Mouse (Mus musculus) adrenal gland, adult (tissue): ENCODE measurements at regions not wholly inside any gene's neighbourhood (a gene's known extent, or its start where the extent isn't known, plus 50 kb on each side); places are given as distances from the start of the nearest gene placed in this dataset.

Source experiments
- DNase-seq, 2 experiments: peaks; one replicate each; pipeline ENCODE4 v3.0.0; 2022 to 2023; ENCODE audit warnings: low spot score in 1 of 2; ENCODE audit not compliant: inconsistent age in 2 of 2

GRCm38 (mm10) chr1:15155046-15155445, 938.1 kb downstream of the 4930444P10Rik start:
- no peak for DNase-seq

DNA sequence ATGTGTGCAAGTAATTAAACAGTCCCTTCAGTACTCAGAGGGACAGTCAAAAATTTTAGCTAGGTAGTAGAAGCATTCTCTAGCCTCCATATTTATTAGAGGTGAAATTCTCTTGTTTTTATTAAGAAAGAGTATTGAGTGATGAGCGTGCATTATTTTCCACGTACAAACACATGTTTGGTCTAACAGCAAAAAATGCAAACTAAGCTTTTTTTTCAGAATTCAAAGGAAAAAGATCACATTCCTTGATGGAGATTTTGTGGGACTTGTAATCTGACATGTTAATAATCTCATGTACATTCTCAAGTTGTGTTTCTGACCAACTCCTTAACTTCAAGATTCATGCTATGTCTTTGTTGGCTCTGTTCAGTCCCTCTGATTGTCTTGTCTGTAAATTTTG, 939.2 kb downstream of the 4930444P10Rik start:
- DNase-seq = no peak

DNA sequence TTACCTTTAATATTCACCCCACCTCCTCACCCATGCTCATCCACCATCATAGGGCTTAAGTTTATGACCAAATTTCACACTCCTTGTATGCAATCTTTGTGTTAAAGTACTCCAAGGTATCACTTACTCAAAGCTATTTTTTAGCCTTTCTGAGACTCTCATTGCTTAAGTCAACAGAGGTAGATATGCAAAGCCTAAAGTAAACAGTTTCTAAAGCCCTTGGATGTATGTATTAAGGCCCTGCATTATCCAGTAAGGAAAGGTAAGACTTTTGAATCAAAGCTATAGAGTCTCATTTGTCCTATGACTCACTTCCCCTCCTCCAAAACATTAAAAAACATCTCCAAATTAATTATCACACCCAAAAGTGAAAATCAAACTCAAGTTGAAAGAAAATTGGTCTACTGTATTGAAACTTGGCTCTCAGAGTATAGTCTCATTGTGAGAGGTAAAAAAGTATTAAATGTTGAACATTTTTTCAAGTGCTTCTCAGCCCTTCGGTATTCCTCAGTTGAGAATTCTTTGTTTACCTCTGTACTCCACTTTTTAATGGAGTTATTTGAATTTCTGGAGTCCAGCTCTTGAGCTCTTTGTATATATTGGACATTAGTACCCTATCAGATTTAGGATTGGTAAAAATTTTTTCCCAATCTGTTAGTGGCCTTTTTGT, 949.1 kb downstream of the 4930444P10Rik start:
- DNase-seq = no peak

- DNase-seq = peak in 1 of 2 experiments; percentile 25
Observed at GRCm38 (mm10) chr1:15118462-15118861, 974.7 kb downstream of the 4930444P10Rik start.

GRCm38 (mm10) chr1:15111420-15111819, 981.7 kb downstream of the 4930444P10Rik start:
- no peak for DNase-seq

DNA sequence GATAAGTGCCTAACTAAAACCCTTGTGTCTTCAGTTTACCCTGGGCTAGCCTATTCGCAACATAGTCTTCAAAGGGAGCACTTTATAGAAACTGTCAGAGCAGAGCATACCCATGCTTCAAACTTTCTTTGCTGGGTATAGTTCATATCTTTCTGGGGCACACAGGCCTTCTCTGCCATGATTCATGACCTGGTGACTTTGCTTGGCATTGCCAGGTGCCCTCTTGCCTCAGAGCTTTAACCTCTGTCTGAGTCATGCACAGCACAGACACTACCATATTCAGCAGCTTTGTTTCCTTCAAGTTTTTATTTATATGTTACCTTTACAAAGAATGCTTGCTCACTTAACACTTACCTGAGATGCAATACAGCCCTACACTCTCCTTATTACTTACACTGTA, 1022.8 kb downstream of the 4930444P10Rik start:
- DNase-seq = peak; percentile 47 to 84

- no peak for DNase-seq
Observed at GRCm38 (mm10) chr1:15034047-15034446, 1059.1 kb downstream of the 4930444P10Rik start.

DNA sequence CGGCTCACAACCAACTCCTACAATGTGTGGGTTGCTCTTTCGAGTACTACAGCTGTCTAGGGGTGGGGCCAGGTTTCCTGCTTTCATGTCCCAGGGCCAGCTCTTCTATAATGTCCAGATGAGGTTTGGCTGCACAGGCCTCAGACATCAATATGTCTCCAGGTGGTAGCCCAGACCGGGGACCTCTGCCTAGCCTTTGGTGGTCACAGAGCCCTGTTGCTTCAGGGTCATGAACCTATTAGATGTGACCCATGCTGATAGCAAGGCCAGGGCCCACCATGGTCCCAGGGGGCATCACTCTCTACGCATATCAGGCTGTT, 1074.7 kb downstream of the 4930444P10Rik start:
- DNase-seq = no peak

DNA sequence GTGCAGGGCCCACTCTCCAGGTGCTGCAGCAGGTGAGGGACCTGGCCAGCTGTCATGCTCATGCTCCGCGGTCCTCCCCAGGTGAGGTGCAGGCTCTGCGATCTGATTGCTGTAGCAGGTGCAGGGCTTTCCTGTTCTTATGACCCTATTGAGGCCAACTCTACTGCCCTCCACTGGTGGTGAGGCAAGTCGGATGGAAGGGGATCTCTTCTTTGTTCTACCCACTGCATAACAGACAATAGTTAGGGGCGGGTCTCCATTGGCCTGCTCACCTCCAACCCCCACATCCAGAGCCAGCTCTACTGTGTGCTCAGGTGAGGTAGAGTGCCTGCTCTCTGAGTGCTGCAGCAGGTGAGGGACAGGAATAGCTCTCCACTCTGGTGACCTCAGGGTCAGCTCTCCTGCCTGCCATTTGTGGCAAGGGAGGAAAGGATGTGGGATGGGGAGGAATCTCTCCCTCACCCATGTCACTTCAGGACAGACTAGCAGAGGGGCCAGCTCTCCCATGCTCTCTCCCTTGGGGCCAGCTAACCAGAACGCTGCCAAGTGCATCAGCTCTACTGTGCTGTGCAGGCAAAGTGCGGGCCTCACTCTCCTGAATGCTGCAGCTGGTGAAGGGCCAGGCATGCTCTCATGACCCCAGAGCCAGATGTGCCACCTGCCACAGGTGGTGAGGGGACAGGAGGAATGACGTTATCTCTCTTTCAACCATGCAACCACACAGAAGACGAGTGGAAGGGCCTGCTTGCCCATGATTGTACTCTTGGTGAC, 1075.3 kb downstream of the 4930444P10Rik start:
- DNase-seq = no peak

GRCm38 (mm10) chr1:15007663-15008344, 1085.3 kb downstream of the 4930444P10Rik start:
- DNase-seq = peak in 1 of 2 experiments; percentile 62

DNA sequence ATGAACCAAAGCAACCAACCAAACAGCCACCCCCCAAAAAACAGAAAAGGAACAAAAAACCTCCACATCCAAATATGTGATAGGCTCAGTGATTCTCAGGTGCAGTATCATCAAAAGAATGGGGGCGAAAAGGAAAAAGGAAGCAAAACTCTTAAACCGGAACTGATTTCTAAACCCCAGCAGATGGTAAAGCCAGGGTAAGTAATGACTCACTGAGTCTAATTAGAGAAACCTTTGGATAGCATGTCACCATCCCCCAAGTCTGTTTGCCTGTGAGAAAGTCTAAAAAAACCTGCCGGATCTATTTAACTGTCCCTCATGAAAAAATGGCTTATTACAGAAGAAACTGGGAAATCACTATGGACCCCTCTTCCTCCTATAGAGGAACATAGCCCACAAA, 1097.8 kb downstream of the 4930444P10Rik start:
- peak in 1 of 2 experiments; percentile 1 for DNase-seq

DNA sequence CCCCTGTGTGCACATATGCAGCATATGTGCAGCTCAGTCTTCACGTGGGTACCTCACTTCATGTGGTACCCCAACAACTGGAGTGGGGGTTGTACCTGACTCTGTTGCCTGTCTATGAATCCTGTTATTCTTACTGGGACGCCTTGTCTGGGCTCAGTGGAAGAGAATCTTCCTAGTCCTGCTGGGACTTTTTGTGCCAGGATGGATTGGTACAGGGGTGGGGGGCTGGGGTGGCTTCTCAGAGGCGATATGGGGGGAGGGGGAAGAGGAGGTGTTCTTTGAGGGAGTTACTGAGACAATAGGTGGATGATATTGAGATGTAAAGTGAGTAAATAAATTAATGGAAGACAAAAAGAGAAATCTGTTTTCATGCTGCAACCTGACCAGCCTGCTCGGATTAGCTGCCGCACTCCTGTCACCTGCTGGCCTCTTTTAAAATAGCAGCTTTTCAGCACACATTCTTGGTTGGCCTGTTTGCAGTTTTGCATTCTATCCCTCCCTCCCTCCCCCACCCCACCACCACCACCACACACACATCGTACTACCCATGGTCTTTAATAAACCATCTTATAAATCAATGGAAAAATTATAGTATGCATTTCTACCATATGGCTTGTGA, 1112.9 kb downstream of the 4930444P10Rik start:
- peak in 1 of 2 experiments; percentile 33 for DNase-seq
